In the genomic region with DNA sequence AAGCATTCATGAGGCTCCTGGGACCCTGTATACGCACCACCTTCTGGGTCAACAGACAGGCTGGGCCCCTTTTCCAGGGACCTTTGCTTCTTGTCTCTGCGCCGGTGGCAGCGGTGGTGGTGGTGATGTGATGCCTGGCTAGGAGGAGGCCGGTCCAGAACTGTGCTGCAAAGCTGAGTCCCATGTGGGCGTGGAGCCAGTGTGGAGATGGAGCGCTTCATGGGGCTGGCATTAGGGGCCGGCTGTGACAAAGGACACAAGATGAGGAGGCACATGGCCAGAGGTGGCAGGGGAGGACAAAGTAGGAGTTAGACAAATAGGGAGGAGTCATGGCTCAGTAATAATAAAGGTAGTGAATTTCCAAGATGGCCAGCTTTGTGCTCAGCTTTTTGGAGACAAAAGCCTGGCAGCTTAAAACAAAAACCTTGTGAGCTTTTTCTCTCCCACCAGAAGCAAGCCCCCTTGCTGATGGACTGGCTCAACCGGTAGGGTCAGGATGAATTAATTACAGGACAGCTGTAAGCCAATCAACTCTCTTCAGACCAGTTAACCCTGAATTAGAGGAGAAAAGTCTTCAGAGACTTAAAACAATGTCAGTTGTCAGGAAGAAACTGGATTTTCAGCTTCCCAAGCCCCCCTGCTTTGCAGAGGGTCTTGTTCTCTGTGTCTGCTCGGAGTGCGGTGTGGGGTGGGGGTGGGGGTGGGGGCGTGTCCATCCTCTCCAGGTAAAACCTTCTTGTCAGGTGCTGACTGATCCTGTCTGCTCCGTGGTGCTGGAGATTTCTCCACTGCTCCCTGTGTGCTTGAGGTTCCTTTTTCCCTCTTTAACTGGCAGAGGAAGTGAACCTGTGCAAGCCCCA, we compare ENCODE assay signal across 10 mouse cellular contexts.
DNase-seq lines count a peak whose midpoint lies in the region; ATAC-seq lines count a peak whose summit lies in the region.
"Had no signal": no experiment of that assay in that cellular context is flagged by ENCODE, and none has a peak within 500 bp of the region (broad histone marks: within the 10 kb centered on the region; RNA-seq: fewer than 3 reads in every experiment).

No protein-coding gene starts in this region.

- no peaks in the 10 kb centered on the region for H3K36me3 ChIP-seq in kidney, embryonic 15.5 days
- H3K36me3 ChIP-seq in forebrain, embryonic 16.5 days (ENCODE audit: control insufficient read depth, insufficient read depth), result peaks cover 2% of the 10 kb centered on the region; the same call in 1 of the 2 replicates
- H3K36me3 ChIP-seq: liver, embryonic 15.5 days had no signal

- ATAC-seq in kidney, embryonic 15.5 days (replicated peaks; ENCODE audit: low FRiP score), result peak; percentile 60; the same call in 1 of the 2 replicates
- ATAC-seq in forebrain, embryonic 16.5 days, result peak; percentile 57; the same call in 1 of the 2 replicates
- peak; percentile 68; the same call in 1 of the 2 replicates for ATAC-seq in megakaryocyte progenitor cell, adult 5-6 weeks (replicated peaks; ENCODE audit: poor library complexity)

- H3K9ac ChIP-seq in kidney, embryonic 15.5 days, result no peak overlapping the region
- H3K9ac ChIP-seq in forebrain, embryonic 16.5 days (replicated peaks; ENCODE audit: low read depth, low read length), result no peak overlapping the region
- H3K9ac ChIP-seq: liver, embryonic 15.5 days had no signal

- H3K4me1 ChIP-seq in kidney, embryonic 15.5 days, result peaks cover 12% of the 10 kb centered on the region; the same call in 1 of the 2 replicates
- H3K4me1 ChIP-seq in forebrain, embryonic 16.5 days (replicated peaks; ENCODE audit: control insufficient read depth, insufficient read depth, low read length), result 0 out of 2 replicates have a peak, but pooled peaks cover 2% of the 10 kb centered on the region
- H3K4me1 ChIP-seq: liver, embryonic 15.5 days had no signal

- DNase-seq in kidney, adult 11 months, result no peak
- peak; percentile 10 for DNase-seq in R1 (ENCODE audit: low read depth, low spot score)
- DNase-seq in c-Kit-positive CD71-positive TER-119-positive erythroid progenitor cells, embryonic 14.5 days (ENCODE audit: low spot score), result no peak
- no peak for DNase-seq in adrenal gland, adult 2 months
- no peak for DNase-seq in cerebellum, adult 9-11 months
- DNase-seq: adrenal gland, postnatal 14 days had no signal

- H3K4me2 ChIP-seq in kidney, embryonic 15.5 days, result peak overlapping the region; percentile 43
- H3K4me2 ChIP-seq in forebrain, embryonic 16.5 days (ENCODE audit: low read length), result no peak overlapping the region
- H3K4me2 ChIP-seq: liver, embryonic 15.5 days had no signal

- peaks cover 9% of the 10 kb centered on the region; the same call in 1 of the 2 replicates for H3K27me3 ChIP-seq in kidney, embryonic 15.5 days
- no peaks in the 10 kb centered on the region for H3K27me3 ChIP-seq in forebrain, embryonic 16.5 days (replicated peaks; ENCODE audit: control insufficient read depth, insufficient read depth, low read length)
- H3K27me3 ChIP-seq: liver, embryonic 15.5 days had no signal

- no peak overlapping the region for H3K27ac ChIP-seq in kidney, embryonic 15.5 days
- no peak overlapping the region for H3K27ac ChIP-seq in forebrain, embryonic 16.5 days (ENCODE audit: low read length)
- H3K27ac ChIP-seq: liver, embryonic 15.5 days had no signal

- H3K4me3 ChIP-seq in kidney, embryonic 15.5 days (replicated peaks), result peak overlapping the region; percentile 3; the same call in 1 of the 2 replicates
- no peak overlapping the region for H3K4me3 ChIP-seq in forebrain, embryonic 16.5 days (replicated peaks; ENCODE audit: low read length)
- H3K4me3 ChIP-seq: liver, embryonic 15.5 days had no signal

- WGBS in kidney, embryonic 15.5 days, result 31% methylated on average over 13 of the region's 13 CpGs
- WGBS in forebrain, embryonic 16.5 days, result 14% methylated on average over 13 of the region's 13 CpGs

- H3K9me3 ChIP-seq in kidney, embryonic 15.5 days (replicated peaks), result no peaks in the 10 kb centered on the region
- H3K9me3 ChIP-seq in forebrain, embryonic 16.5 days (ENCODE audit: control insufficient read depth, low read length), result no peaks in the 10 kb centered on the region
- H3K9me3 ChIP-seq: liver, embryonic 15.5 days had no signal
